Mouse (Mus musculus) small intestine, adult 2 months (tissue): Measurements from ENCODE around the gene Numbl.

Experiments
- CTCF ChIP-seq: fragments of 200-500 bp; IDR thresholded peaks from 2 replicates; pipeline ENCODE4 v1.5.1; 2012; ENCODE audit warnings: low read depth, mild to moderate bottlenecking, control low read depth, inconsistent platforms, low read length, moderate library complexity, mixed read lengths; ENCODE audit not compliant: insufficient replicate concordance, insufficient read length; ENCODE audit errors: extremely low read depth
- POLR2A ChIP-seq: fragments of 200-500 bp; IDR thresholded peaks from 2 replicates; pipeline ENCODE4 v1.6.1; 2012; ENCODE audit warnings: low read depth, mild to moderate bottlenecking, control low read depth, inconsistent platforms, low read length, moderate library complexity

DNA sequence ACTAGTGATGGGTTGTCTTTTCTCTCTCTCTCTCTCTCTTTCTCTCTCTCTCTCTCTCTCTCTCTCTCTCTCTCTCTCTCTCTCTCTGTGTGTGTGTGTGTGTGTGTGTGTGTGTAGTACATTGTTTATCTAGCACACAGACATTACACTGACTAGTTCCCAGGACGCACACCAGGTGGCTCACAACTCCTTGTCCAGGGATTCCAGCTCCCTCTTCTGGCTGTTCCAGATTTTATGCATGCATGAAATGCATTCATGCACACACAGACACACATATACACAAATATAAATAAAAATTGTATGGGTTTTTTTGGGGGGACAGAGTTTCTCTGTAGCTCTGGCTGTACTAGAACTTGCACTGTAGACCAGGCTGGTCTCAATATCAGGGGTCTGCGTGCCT, 20.7 kb upstream of the Numbl start:
- TF ChIP-seq CTCF (no peak; the same call in 1 of the 2 replicates), POLR2A (no peak)
